Mouse (Mus musculus) Patski (cell line): ENCODE data around the gene AC124108.1. TPM values are rescaled to one million over a fixed set of nuclear protein-coding genes. Genes with fewer than 3 reads are reported as not detected.

Experiments
- ATAC-seq: fragments of 100-300 bp; one replicate; pipeline ENCODE4 v1.8.0; 2021
- CTCF ChIA-PET: fragments of 350-600 bp; sonication (Branson Sonifier 250); formaldehyde crosslinking; loops from one replicate; lab custom pipeline; 2022; ENCODE audit warnings: inconsistent platforms; lab: Charles Lee
- POLR2A ChIA-PET: fragments of 350-600 bp; sonication (Branson Sonifier 250); formaldehyde crosslinking; loops from one replicate; lab custom pipeline; 2022; ENCODE audit warnings: antibody characterized with exemption, inconsistent platforms; lab: Charles Lee
- DNase-seq: peaks from one replicate; pipeline ENCODE4 v3.0.0-alpha.2; 2011; ENCODE audit warnings: low read depth, low spot score
- H3K27me3 ChIP-seq: fragments of 371-371 bp; one replicate; pipeline ENCODE4 v1.5.1; 2021
- CTCF ChIP-seq: fragments of 100-300 bp; IDR thresholded peaks from one replicate; pipeline ENCODE4 v1.5.1; 2021
- in situ Hi-C: fragments of 300-500 bp; cut with MboI; formaldehyde crosslinking; loops from 3 replicates; pipeline ENCODE4 v1.11.1; 2018; ENCODE audit warnings: low pct_unique_long_range_greater_than_20kb, mixed read lengths
- polyA plus RNA-seq: library from polyadenylated mRNA; unstranded; gene quantifications from one replicate; pipeline ENCODE4 v1.2.3, GENCODE M21; 2021

The AC124108.1 gene
- polyA plus RNA-seq, 1 experiment from 2014 or later: 3.4 TPM

GRCm38 (mm10) chr1:132151908-132152307 lies 39.3 kb upstream of the AC124108.1 start:
- H3K27me3 ChIP-seq: no peaks in the 10 kb centered on the region
- DNase-seq: no peak
- ChIA-PET POLR2A (interaction anchor here (0.6 to 5.7 kb wide), 4 partner anchors 13 to 154 kb away, joined by 3 to 36 read pairs (median 4); partner anchors contain the start of gene Cdk18), CTCF (interaction anchor here (0.8 to 11.0 kb wide), 6 partner anchors 12 to 169 kb away, joined by 3 to 134 read pairs (median 3); partner anchors contain the start of gene Cdk18)
- no peak for ATAC-seq
- in situ Hi-C loops: loop anchor here (5.0 kb wide), 1 partner anchor 145 kb away; the partner anchor contains the start of gene Elk4
- no peak for TF ChIP-seq CTCF

- ATAC-seq (no peak), DNase-seq (no peak)
- TF ChIP-seq CTCF: no peak
- H3K27me3 ChIP-seq: no peaks in the 10 kb centered on the region
- ChIA-PET POLR2A (interaction anchor here (1.0 to 5.7 kb wide), 5 partner anchors 14 to 153 kb away, joined by 4 to 36 read pairs (median 6); partner anchors contain the start of gene Cdk18), CTCF (interaction anchor here (0.8 to 11.0 kb wide), 6 partner anchors 13 to 215 kb away, joined by 3 to 134 read pairs (median 3); no protein-coding TSS in a partner anchor)
- in situ Hi-C loops: loop anchor here (5.0 kb wide), 1 partner anchor 146 kb away; the partner anchor contains the start of gene Elk4
Measured at GRCm38 (mm10) chr1:132153086-132153690, 38.1 kb upstream of the AC124108.1 start.

GRCm38 (mm10) chr1:132153691-132154090 lies 37.6 kb upstream of the AC124108.1 start:
- ATAC-seq (no peak), DNase-seq (no peak)
- ChIA-PET CTCF (interaction anchor here (0.8 to 11.0 kb wide), 5 partner anchors 13 to 215 kb away, joined by 3 to 134 read pairs (median 3); no protein-coding TSS in a partner anchor), POLR2A (interaction anchor here (1.0 to 5.7 kb wide), 4 partner anchors 14 to 47 kb away, joined by 5 to 36 read pairs (median 7); partner anchors contain the start of gene Cdk18)
- no peak for TF ChIP-seq CTCF
- in situ Hi-C loops: loop anchor here (5.0 kb wide), 1 partner anchor 146 kb away; the partner anchor contains the start of gene Elk4
- no peaks in the 10 kb centered on the region for H3K27me3 ChIP-seq

GRCm38 (mm10) chr1:132155737-132156136 lies 35.5 kb upstream of the AC124108.1 start:
- ChIA-PET POLR2A (interaction anchor here (1.3 kb wide), 1 partner anchor 22 kb away, joined by 3 read pairs; no protein-coding TSS in a partner anchor), CTCF (interaction anchor here (0.6 to 11.0 kb wide), 18 partner anchors 16 to 201 kb away, joined by 3 to 134 read pairs (median 5); partner anchors contain the start of genes AC124108.1, Cdk18, Lemd1 and Nuak2)
- in situ Hi-C loops: loop anchor here (5.0 kb wide), 4 partner anchors 33 to 202 kb away; no protein-coding TSS in a partner anchor
- no peak for DNase-seq
- H3K27me3 ChIP-seq: no peaks in the 10 kb centered on the region
- TF ChIP-seq CTCF: no peak
- ATAC-seq: no peak

- H3K27me3 ChIP-seq: no peaks in the 10 kb centered on the region
- CTCF ChIA-PET: interaction anchor here (0.8 to 11.0 kb wide), 31 partner anchors 10 to 203 kb away, joined by 3 to 134 read pairs (median 6); partner anchors contain the start of genes AC124108.1, Cdk18, Klhdc8a and Lemd1
- ATAC-seq (peak; percentile 67), DNase-seq (no peak)
- no peak for TF ChIP-seq CTCF
- in situ Hi-C loops: loop anchor here (5.0 kb wide), 4 partner anchors 35 to 200 kb away; no protein-coding TSS in a partner anchor
- POLR2A ChIA-PET: interaction anchor here (0.6 to 2.5 kb wide), 7 partner anchors 23 to 979 kb away, joined by 3 to 8 read pairs (median 5); no protein-coding TSS in a partner anchor
Measured at GRCm38 (mm10) chr1:132157016-132157781, 34.1 kb upstream of the AC124108.1 start.

GRCm38 (mm10) chr1:132157808-132158207 lies 33.4 kb upstream of the AC124108.1 start:
- no peak for ATAC-seq

GRCm38 (mm10) chr1:132158741-132159140 lies 32.5 kb upstream of the AC124108.1 start:
- TF ChIP-seq CTCF: no peak
- in situ Hi-C loops: loop anchor here (5.0 kb wide), 4 partner anchors 36 to 199 kb away; no protein-coding TSS in a partner anchor
- CTCF ChIA-PET: interaction anchor here (1.0 to 11.0 kb wide), 13 partner anchors 8 to 198 kb away, joined by 3 to 134 read pairs (median 8); no protein-coding TSS in a partner anchor
- DNase-seq: no peak
- POLR2A ChIA-PET: interaction anchor here (0.8 to 2.5 kb wide), 7 partner anchors 25 to 197 kb away, joined by 3 to 8 read pairs (median 4); partner anchors contain the start of genes AC124108.1 and Lemd1
- H3K27me3 ChIP-seq: no peaks in the 10 kb centered on the region
- ATAC-seq: no peak

More at GRCm38 (mm10) chr1:132157808-132158207, 33.4 kb upstream of the AC124108.1 start:
- in situ Hi-C loops: loop anchor here (5.0 kb wide), 4 partner anchors 36 to 199 kb away; no protein-coding TSS in a partner anchor
- H3K27me3 ChIP-seq: no peaks in the 10 kb centered on the region
- ChIA-PET CTCF (interaction anchor here (0.8 to 11.0 kb wide), 26 partner anchors 9 to 202 kb away, joined by 3 to 134 read pairs (median 7); partner anchors contain the start of genes AC124108.1, Cdk18, Klhdc8a and Lemd1), POLR2A (interaction anchor here (0.8 to 2.5 kb wide), 6 partner anchors 24 to 198 kb away, joined by 3 to 8 read pairs (median 4); partner anchors contain the start of genes AC124108.1 and Lemd1)
- TF ChIP-seq CTCF: no peak
- no peak for DNase-seq

GRCm38 (mm10) chr1:132159681-132160080 lies 31.6 kb upstream of the AC124108.1 start:
- no peak for DNase-seq
- ChIA-PET POLR2A (interaction anchor here (0.8 to 2.5 kb wide), 3 partner anchors 36 to 129 kb away, joined by 3 to 8 read pairs (median 5); no protein-coding TSS in a partner anchor), CTCF (interaction anchor here (1.0 to 11.0 kb wide), 8 partner anchors 10 to 197 kb away, joined by 3 to 134 read pairs (median 5); no protein-coding TSS in a partner anchor)
- in situ Hi-C loops: loop anchor here (5.0 kb wide), 4 partner anchors 37 to 198 kb away; no protein-coding TSS in a partner anchor
- H3K27me3 ChIP-seq: no peaks in the 10 kb centered on the region
- no peak for TF ChIP-seq CTCF
- ATAC-seq: no peak
